Mouse (Mus musculus) myocyte (in vitro differentiated cells): ENCODE data around the gene Peg3. TPM values are rescaled to one million over a fixed set of nuclear protein-coding genes. Genes with fewer than 3 reads are reported as not detected.

Experiments used
- H3K27me3 ChIP-seq: one replicate; pipeline ENCODE4 v1.6.1; 2011; ENCODE audit not compliant: control insufficient read depth, insufficient read depth, insufficient read length
- H3K36me3 ChIP-seq: one replicate; pipeline ENCODE4 v1.6.1; 2011; ENCODE audit not compliant: control insufficient read depth, insufficient read depth
- H3K4me2 ChIP-seq: one replicate; pipeline ENCODE4 v1.6.1; 2011; ENCODE audit warnings: low read depth, control low read depth
- H3K4me3 ChIP-seq: one replicate; pipeline ENCODE4 v1.5.1; 2011; ENCODE audit warnings: mild to moderate bottlenecking, control low read depth, moderate library complexity
- H3K79me2 ChIP-seq: one replicate; pipeline ENCODE4 v1.6.1; 2011; ENCODE audit not compliant: control insufficient read depth, insufficient read depth
- H3ac ChIP-seq: one replicate; pipeline ENCODE4 v1.6.1; 2011; ENCODE audit not compliant: control insufficient read depth, insufficient read length
- CEBPB ChIP-seq: IDR thresholded peaks from 2 replicates; pipeline ENCODE4 v1.6.1; 2011; ENCODE audit warnings: mild to moderate bottlenecking, moderate library complexity; ENCODE audit not compliant: poor library complexity, insufficient read depth, severe bottlenecking
- E2F4 ChIP-seq: IDR thresholded peaks from one replicate; pipeline ENCODE4 v1.6.1; 2011; ENCODE audit warnings: mild to moderate bottlenecking, control low read depth, moderate library complexity; ENCODE audit not compliant: insufficient read depth
- MAX ChIP-seq: IDR thresholded peaks from one replicate; pipeline ENCODE4 v1.6.1; 2011; ENCODE audit warnings: low read depth, mild to moderate bottlenecking, control low read depth
- MYOD1 ChIP-seq, 3 experiments: IDR thresholded peaks; one replicate each; pipeline ENCODE4 v1.6.1; 2011; ENCODE audit warnings: control low read depth in 2 of 3, low read depth in 2 of 3, mild to moderate bottlenecking in 2 of 3, moderate library complexity in 1 of 3; ENCODE audit not compliant: insufficient read length in 2 of 3, control insufficient read depth in 1 of 3
- MYOG ChIP-seq, 3 experiments: IDR thresholded peaks; one replicate each; pipeline ENCODE4 v1.6.1; 2011; ENCODE audit warnings: control low read depth in 2 of 3, low read depth in 2 of 3, mild to moderate bottlenecking in 2 of 3; ENCODE audit not compliant: insufficient read length in 2 of 3, control insufficient read depth in 1 of 3, insufficient read depth in 1 of 3
- POLR2A ChIP-seq: IDR thresholded peaks from one replicate; pipeline ENCODE4 v1.6.1; 2011; ENCODE audit warnings: low read depth, mild to moderate bottlenecking, control low read depth, moderate library complexity; ENCODE audit not compliant: insufficient read length
- POLR2AphosphoS2 ChIP-seq: IDR thresholded peaks from one replicate; pipeline ENCODE4 v1.6.1; 2011; ENCODE audit warnings: low read depth, control low read depth; ENCODE audit not compliant: insufficient read length
- REST ChIP-seq: IDR thresholded peaks from one replicate; pipeline ENCODE4 v1.6.1; 2011; ENCODE audit warnings: mild to moderate bottlenecking, control low read depth, moderate library complexity; ENCODE audit not compliant: insufficient read depth, insufficient read length
- SRF ChIP-seq: IDR thresholded peaks from one replicate; pipeline ENCODE4 v1.6.1; 2011; ENCODE audit warnings: low read depth; ENCODE audit not compliant: control insufficient read depth, insufficient read length
- TCF12 ChIP-seq: IDR thresholded peaks from one replicate; pipeline ENCODE4 v1.6.1; 2011; ENCODE audit warnings: mild to moderate bottlenecking, control low read depth; ENCODE audit not compliant: poor library complexity, insufficient read depth, severe bottlenecking
- TCF3 ChIP-seq: IDR thresholded peaks from one replicate; pipeline ENCODE4 v1.6.1; 2011; ENCODE audit warnings: low read depth, control low read depth; ENCODE audit not compliant: insufficient read length
- USF1 ChIP-seq: IDR thresholded peaks from one replicate; pipeline ENCODE4 v1.6.1; 2011; ENCODE audit warnings: low read depth, mild to moderate bottlenecking, control low read depth, moderate library complexity
- polyA plus RNA-seq: library from polyadenylated mRNA; unstranded; fragments of >200 nt; fragmentation: generic; extraction: Trizol; gene quantifications from one replicate; pipeline ENCODE4 v1.2.1, GENCODE M21; 2012; ENCODE audit warnings: missing spikeins

Peg3 gene
- polyA plus RNA-seq, 1 experiment, result 39.2 TPM

- no peaks in the 10 kb centered on the region for H3K36me3 ChIP-seq
- no peaks in the 10 kb centered on the region for H3K27me3 ChIP-seq
- no peak overlapping the region for H3K4me2 ChIP-seq
- H3K4me3 ChIP-seq, result no peak overlapping the region
- TF ChIP-seq MAX (no peak), TCF3 (no peak), REST (no peak), MYOD1 (IDR thresholded peaks at IDR 0.05; ENCODE audit: control insufficient read depth in 1 of 3, insufficient read length in 2 of 3, low read depth in 2 of 3) (no peak), TCF12 (no peak), MYOG (IDR thresholded peaks at IDR 0.05; ENCODE audit: control insufficient read depth in 1 of 3, insufficient read depth in 1 of 3, insufficient read length in 2 of 3, low read depth in 2 of 3) (no peak), SRF (no peak), CEBPB (no peak), E2F4 (no peak), USF1 (no peak), POLR2AphosphoS2 (no peak), POLR2A (no peak)
- no peaks in the 10 kb centered on the region for H3K79me2 ChIP-seq
- H3ac ChIP-seq, result no peak overlapping the region
Observed at GRCm38 (mm10) chr7:6658606-6659005, 71.6 kb downstream of the Peg3 start.

Other genes starting within 250 kb of the Peg3 start
- gene Olfr5, start 243.5 kb downstream of the Peg3 start, polyA plus RNA-seq, result not detected
- gene Olfr1347, start 230.7 kb downstream of the Peg3 start, polyA plus RNA-seq, result not detected
- gene Olfr1348, start 221.7 kb downstream of the Peg3 start, polyA plus RNA-seq, result not detected
- 0.06 TPM for gene Olfr1349, start 207.5 kb downstream of the Peg3 start, polyA plus RNA-seq
- gene Olfr1350, start 165.6 kb downstream of the Peg3 start, polyA plus RNA-seq, result not detected
- gene Zim1, start 34.0 kb downstream of the Peg3 start, polyA plus RNA-seq, result 2.0 TPM
- gene Usp29, start 147 bp upstream of the Peg3 start, polyA plus RNA-seq, result 1.1 TPM